Mouse (Mus musculus) megakaryocyte-erythroid progenitor cell, adult 5-6 weeks (primary cell): ENCODE results near the gene Irf2bp1. TPM values are rescaled to one million over a fixed set of nuclear protein-coding genes. Genes with fewer than 3 reads are reported as not detected.

Experiments
- ATAC-seq: replicated peaks from 2 replicates; pipeline ENCODE4 v1.8.0; 2016; ENCODE audit warnings: mild to moderate bottlenecking, inconsistent platforms; ENCODE audit not compliant: severe bottlenecking, poor library complexity, low FRiP score, low TSS enrichment
- total RNA-seq, 2 experiments: library from RNA; stranded (forward) in 1 of 2; stranded (reverse) in 1 of 2; fragments of 200-1000, 215-1000 nt in 1 of 2; fragments of >200 nt in 1 of 2; fragmentation: Nextera tagmentation in 1 of 2; gene quantifications; 2 replicates each; pipeline ENCODE4 v1.2.3; 2014 to 2017

The Irf2bp1 gene
- 23.8 TPM in 2 replicates for total RNA-seq (2014; fragmentation: Nextera tagmentation)
- 12.3 and 12.7 TPM in 2 replicates for total RNA-seq (2017)

DNA sequence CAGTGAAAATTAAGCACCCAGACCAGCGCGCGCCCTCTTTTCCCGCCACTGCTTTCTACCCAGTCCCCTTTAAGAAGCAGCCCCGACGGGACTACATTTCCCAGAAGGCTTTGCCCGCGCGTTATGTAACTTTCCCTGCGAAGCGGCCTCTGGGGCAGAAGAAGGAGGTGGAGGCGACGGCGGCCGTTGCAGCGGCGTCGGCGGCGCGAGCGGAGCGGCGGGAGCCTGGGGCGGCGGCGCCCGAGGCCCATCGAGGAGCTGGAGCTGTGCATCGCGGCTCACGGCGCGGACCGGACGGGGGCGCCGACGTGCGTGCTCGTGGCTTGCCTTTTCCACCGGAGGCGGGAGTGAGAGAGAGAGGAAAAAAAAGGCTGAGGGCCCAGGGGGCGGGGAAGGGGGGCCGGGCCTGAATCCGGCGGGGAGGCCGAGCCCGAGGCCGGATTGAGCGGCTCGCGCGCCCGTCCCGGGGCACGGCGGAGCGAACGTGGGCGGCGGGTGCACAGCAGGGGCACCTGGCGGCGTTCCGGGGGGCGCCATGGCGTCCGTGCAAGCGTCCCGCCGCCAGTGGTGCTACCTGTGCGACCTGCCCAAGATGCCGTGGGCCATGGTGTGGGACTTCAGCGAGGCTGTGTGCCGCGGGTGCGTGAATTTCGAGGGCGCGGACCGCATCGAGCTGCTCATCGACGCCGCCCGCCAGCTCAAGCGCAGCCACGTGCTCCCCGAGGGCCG, at the start of gene Irf2bp1:
Gene Irf2bp1 (plus strand): TSS at position 143 of the 729 bp plus-strand sequence.
- ATAC-seq = peak; percentile 53

DNA sequence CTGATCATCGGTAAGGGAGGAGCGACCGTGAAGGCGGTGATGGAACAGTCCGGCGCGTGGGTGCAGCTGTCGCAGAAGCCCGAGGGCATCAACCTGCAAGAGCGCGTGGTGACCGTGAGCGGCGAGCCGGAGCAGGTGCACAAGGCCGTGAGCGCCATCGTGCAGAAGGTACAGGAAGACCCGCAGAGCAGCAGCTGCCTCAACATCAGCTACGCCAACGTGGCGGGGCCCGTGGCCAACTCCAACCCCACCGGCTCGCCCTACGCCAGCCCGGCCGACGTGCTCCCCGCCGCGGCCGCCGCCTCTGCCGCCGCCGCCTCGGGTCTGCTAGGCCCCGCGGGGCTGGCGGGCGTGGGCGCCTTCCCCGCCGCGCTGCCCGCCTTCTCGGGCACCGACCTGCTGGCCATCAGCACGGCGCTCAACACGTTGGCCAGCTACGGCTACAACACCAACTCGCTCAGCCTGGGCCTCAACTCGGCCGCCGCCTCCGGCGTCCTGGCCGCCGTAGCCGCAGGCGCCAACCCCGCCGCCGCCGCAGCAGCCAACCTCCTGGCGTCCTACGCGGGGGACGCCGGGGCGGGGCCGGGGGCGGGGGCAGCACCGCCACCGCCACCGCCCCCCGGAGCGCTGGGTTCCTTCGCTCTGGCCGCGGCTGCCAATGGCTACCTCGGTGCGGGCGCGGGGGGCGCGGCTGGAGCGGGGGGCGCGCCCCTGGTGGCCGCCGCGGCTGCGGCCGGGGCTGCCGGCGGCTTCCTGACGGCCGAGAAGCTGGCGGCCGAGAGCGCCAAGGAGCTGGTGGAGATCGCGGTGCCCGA, 46.1 kb upstream of the Irf2bp1 start:
- ATAC-seq = no peak

DNA sequence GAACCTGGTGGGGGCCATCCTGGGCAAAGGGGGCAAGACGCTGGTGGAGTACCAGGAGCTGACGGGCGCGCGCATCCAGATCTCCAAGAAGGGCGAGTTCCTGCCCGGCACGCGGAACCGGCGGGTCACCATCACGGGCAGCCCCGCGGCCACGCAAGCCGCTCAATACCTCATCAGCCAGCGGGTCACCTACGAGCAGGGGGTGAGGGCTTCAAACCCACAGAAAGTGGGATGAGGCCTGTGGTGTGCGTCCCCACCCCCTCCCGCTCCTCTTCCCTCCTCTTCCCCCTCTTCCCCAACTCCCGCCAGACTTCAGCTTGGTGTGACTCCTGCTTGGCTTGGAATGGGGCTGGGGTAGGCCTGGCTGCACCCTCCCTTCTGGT, 45.5 kb upstream of the Irf2bp1 start:
- ATAC-seq = no peak

DNA sequence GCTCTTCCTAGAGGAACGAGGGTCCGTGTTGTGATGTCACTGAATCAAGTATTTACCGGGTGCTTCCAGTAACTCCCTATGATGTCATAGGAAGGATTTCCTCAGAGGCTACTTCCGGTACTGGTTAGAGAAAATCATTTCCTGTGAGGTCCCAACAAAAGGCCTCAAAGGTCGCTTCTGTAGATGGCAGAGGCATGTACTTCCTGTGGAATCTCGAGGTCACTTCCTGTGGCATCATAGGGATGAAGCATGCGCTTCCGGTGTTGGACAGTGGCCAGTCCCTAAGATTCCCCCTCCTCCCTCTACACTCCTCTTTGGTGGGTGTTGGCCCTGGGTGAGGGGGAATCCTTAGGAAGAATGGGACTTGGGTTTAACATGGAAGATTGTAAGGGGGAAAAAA, 44.4 kb upstream of the Irf2bp1 start:
- ATAC-seq = no peak

DNA sequence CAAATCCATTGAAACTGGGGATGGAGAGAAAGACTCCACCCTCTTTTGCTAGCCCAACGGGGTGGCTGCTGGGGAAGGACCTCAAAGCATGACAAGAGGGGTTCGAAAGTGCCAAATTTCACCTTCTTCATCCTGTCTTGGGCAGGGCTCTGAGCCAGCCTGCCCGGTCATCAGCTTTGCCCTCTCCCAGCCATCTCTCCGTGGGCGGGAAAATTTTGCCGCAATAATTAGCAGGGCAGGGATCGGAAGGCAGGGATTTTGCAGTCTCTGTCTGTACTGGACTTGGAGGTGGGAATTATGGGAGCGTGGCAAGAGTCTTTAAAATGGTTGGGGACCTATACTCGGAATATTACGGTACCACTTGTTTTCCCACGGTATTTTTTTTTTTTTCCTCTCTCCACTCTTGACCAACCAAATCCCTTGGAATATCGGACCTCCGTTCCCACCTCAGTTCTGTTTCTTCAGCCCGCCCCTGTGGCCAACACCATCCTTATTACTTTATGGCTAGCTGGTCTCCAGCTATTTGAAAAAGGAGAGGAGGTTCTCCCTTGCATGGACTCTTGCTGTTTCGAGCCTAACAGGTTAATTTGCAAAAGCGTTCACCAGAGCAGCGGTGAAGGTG, 41.6 kb upstream of the Irf2bp1 start:
- no peak for ATAC-seq

DNA sequence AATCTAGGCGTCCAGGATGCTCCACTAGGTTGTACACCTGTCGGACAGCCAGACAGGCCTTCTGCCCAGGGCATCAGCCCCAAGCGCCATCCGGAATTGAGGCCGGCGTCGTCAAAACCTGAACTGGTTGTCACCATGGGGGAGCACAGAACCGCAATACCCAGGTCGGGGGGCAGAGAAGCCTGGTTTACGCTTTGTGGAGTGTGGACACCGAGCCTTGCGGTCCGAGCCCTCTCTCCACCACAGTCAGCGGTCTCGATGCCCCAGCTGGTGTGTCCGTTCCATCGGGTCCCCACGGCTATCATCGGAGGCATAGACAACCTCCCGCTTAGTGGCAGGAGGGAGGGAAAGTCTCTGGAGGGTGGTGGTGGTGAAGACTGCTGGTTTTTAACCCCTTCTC, 41.0 kb upstream of the Irf2bp1 start:
- no peak for ATAC-seq

DNA sequence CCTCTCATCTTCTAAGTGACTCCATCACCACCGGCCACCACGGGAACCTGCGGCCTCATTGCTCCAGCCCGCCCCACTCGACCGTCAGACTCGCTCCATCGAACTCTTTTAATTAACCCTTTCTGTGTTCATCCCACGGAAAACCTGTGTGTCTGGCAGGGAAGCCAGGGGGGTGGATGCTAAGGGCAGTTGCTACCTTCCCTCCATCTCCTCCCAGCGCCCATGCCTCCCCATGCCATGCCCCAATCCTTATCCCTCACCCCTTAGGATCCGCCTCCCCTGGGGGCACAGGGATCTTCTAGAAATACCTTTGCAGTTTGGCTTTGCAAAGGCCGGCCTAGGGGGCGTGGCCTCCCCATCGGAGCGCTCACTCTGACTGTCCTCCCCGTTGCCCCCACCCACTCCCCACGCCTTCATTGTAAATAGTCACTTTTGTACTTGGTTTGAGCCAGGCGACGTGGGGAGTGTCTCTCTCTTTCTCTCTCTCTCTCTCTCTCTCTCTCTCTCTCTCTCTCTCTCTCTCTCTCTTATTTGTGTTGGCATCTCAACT, 40.5 kb upstream of the Irf2bp1 start:
- no peak for ATAC-seq

DNA sequence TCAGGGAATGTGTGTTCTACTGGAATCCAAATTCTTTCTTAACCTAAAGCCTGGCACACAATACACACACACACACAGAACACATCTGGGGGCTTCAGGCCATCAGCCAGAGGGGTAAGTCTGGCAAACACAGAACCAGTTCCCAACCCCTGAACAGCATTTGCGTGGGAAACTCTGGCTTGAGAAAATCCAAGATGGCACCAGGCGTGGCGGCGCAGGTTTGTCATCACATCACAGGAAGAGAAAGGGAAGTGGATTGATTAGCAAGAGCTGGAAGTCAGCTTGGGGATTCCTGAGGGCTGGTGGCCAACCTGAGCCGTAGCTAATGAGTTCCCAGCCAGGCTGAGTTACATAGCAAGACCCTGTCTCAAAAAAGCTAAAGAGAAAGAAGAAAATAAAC, 38.5 kb upstream of the Irf2bp1 start:
- ATAC-seq = no peak

DNA sequence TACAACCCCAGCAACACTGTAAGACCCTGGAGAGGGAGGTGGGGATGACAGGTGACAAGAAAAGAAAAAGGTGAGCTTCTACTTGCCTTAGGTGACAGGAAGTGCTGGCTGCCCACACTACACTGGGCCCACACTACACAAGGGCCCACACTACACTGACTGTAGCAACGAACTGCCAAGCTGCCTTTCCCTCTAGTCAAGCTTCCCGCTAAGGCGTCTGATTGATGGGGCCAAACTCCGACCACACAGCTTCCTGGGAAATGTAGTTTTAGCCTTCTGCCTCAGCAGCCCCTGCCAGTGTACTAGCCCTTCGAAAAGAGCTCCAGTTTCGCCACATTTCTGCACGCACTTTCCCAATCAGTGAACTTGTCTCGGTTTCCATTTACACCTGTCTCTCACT, 36.2 kb upstream of the Irf2bp1 start:
- no peak for ATAC-seq

DNA sequence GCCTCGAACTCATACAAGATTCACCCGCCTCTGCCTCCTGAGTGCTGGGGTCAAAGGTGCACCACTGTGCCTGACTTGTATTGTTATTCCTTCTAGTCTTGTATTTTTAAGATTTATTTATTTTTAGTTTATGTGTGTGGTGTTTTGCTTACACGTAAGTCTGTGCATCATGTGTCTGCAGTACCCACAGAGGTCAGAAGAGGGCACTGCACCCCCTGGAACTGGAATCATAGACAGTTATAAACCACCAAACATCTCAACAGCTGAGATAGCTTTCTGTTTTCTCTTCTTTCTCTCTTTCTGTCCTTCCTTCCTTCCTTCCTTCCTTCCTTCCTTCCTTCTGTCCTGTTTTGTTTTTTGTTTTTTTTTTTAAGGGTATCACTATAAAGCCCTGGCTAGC, 32.9 kb upstream of the Irf2bp1 start:
- ATAC-seq = no peak

DNA sequence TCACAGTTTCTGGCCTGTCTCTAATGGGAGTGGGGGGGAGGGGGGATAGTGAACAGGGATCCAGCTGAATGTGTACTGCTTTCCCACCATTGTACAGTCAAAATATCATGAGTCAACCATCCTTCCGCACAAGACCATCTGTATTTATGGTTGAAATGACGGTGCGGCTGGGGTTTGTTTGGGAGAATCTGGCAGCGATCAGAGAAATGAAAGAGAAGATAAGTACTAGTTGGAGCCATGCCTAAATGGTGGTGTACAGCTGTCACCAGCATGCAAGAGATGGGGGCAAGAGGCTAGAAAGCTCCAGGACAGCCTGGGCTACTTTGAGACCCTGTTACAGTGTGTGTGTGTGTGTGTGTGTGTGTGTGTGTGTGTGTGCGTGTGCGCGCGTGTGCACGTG, 25.5 kb upstream of the Irf2bp1 start:
- no peak for ATAC-seq

DNA sequence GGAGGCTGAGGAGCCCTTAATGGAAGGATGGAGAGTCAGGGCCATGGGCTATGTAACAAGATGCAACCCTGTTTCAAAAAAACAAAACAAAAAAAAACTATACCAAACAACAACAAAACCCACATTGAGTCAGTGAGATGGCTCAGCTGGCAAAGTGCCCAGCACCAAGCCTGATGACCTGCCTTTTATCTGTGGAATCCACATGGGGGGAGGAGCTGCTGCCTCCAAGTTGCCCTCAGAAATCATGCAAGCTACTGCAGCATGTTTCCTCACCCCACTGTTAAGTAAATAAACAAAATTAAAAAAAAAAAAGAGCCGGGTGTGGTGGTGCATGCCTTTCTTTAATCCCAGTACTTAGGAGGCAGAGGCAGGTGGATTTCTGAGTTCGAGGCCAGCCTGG, 17.3 kb upstream of the Irf2bp1 start:
- ATAC-seq = peak; percentile 60

DNA sequence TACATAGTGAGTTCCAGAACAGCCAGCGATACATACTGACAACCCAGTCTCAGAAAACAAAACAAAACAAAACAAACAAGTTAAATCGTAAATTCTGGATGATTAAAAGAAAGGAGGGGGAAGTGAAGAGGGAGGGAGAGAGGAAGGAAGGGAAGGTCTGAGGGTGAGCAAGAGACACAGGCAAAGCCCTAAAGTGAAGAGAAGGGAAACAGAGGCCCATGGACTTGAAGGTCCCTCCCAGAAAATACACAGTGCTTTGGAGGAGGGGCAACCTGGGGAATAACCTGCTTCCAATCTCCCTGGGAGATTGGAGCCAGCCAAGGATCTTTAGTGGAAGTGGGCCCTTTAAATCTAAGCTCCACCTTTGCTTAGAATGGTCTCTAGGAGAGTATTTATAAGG, 16.7 kb upstream of the Irf2bp1 start, which contains the start of gene Nanos2:
Gene Nanos2 (plus strand): TSS at position 301 of the 400 bp plus-strand sequence.
- ATAC-seq = no peak

DNA sequence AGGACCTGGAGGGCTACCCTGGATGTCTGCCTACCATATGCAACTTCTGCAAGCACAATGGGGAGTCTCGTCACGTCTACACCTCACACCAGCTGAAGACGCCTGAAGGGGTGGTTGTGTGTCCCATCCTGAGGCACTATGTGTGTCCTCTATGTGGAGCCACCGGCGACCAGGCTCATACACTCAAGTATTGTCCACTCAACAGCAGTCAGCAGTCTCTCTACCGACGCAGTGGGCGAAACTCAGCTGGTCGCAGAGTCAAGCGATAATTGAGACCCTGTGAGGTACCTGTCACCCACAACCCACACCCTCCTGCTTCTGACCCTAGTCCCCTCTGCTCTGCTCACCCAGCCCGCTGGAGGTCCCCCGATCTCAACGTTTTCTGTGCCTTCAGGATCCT, 16.1 kb upstream of the Irf2bp1 start:
- no peak for ATAC-seq

DNA sequence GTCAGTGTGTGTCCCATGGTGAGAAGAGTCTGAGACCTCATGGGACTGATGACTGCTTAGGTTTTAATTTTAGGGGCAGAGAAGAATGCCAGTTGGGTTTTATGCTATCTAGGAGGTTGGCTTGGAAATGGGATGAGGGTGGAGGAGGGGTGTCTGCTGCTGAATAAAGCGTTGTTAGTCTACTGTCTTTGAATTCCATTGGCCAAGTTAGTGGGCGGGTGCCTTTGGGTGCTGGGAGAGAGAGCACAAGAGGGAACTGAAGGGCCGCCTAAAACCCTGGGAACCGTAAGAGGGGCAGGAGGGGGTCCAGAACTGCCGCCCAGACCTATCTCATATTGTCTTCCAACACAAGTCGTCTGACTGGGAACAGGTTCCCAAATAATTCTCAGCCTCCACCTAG, 15.1 kb upstream of the Irf2bp1 start:
- ATAC-seq = no peak

DNA sequence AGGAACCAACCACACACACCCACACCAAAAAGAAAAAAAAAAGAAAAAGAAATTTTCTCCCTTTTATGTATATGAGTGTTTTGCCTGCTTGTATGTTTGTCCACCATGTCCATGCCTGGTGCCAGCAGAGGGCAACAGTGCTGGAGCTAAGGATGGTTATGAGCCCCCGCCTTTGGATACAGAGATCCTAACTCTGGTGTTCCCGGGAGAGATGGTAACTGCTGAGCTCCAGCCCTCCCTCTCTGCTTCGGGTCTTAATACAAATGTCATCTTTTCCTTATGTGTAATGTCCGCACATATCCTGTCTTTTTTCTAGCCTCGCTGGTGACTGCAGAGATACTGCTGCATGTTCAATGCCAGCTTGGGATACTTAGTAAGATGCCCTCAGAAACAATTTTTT, 13.8 kb upstream of the Irf2bp1 start:
- no peak for ATAC-seq

DNA sequence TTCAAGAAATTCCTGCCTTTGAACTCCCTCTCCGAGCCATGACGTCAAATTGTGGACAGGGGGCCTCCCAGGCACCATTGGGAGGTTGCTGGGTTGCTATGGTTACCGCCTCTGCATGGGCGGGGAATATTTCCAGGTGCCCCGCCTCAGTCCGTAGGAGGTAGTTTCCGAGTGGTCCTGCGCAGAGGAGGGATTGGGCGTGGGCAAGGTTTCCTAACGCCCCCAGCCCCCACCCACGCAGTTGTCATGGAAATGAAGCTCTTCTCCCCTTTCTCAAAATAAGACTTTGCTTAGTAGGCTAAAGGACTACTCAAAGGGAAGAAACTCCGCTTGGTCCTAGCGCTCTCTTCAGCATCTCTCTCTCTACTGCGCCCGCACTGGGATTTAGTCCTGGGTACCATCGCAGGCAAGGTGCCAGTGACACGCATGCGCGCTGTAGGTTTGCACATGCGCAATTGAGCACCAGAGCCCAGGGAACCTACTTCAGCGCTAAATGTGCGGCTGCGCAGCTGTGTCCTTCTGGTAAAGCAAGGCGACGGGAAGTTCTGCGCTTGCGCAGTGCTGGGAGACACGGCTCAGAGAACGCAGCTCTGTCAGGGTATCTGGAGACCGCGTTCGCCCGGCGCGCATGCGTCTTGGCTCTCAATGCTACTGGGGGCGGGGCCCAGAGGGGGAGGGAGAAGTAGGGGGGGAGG, 13.1 kb upstream of the Irf2bp1 start, which contains the start of gene Mypop:
Gene Mypop (plus strand): TSS at position 645 of the 695 bp plus-strand sequence.
- ATAC-seq = peak; percentile 82

DNA sequence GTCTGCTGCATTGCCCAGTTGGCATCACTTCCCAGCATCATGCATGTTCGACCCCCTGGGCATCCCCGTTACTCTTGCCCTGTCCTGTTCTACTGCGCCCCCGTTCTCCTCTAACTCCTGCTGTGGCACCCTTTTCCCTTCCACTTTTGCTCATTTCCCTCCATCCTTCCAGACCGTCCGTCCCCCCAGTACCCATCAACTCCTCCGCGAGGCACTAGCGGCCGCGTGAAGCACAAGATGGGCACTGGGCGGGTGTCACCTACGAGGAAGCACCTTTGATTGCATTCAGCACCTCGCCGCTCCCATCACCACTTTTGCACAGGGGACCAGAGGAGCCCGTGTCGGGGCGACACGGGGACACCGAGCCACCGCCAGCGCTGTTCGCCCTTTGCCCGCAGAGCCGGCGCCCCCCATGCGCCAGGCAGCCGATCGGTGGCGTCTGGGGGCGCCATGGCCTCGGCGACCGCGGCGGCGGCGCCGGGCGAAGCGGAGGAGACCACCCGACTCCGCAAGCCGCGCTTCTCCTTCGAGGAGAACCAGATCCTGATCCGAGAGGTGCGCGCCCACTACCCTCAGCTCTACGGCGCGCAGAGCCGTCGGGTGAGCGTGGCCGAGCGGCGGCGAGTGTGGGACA, 12.1 kb upstream of the Irf2bp1 start:
- ATAC-seq = no peak

DNA sequence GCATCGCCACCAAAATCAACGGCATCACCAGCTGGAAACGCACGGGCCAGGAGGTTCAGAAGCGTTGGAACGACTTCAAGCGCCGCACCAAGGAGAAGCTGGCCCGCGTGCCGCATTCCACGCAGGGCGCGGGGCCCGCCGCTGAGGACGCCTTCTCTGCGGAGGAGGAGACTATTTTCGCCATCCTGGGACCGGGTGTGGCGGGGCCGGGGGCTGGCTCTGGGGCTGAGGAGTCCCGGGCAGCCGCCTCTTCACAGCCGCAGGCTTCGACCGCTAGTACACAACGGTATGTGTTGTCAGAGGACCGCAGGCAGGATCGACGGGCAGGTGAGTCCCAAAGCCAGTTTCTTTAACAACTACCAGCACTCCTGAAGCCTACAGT, 11.6 kb upstream of the Irf2bp1 start:
- ATAC-seq = no peak
